Mouse (Mus musculus): ENCODE data around the gene Zc3h15.
"Not testable (repeated sequence)": the region's sequence is repeated elsewhere in the genome, so short reads cannot be mapped to it uniquely, and the experiment has no call there.

Gene Zc3h15

DNA sequence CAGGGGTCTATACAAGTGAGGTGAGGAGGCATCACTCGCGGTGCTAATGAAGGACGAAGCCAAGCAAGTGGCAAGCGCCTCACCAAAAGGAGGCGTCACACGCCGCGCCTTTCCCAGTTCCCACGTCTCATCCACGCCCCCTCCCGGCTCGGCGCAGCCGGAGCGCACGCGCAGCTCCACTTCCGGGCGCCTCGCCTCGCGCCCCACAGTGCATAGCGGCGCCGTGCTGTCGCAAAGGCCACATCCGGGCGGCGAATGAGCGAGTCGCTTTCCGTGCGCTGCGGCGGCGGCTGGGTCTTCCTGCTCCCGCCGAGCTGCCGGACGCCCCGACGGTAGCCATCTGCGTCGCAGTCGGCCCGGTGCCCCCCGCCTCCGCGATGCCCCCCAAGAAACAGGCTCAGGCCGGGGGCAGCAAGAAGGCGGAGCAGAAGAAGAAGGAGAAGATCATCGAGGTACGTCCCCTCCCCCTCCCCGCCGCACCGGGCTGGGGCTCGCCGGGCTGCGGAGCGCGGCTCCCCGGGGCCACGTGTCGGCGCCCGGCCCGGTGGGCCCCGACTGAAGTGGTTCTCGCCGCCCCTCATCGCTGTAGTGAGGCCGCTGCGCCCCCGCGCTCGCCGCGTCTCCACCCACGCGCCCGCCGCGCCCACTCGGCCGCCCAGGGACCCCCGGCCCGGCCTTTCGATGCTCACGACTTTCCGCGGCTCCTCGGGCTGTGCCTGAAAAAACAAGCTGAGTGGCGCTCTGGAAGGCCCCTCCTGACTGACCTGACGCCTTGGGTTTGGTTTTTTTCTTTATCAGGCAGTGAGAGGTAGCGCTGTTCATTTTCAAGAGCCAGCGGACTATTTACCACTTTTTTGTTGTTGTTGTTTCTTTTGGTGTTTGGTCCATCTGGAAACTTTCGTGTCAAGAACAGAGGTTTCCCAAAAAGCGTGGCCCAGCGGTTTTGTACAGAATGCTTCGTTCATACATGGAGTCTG, at the start of gene Zc3h15:
Zc3h15 (plus strand) TSS at position 160 of the 977 bp plus-strand sequence.
- DNase-seq (ENCODE audit: extremely low spot score) = peak; percentile 92

DNA sequence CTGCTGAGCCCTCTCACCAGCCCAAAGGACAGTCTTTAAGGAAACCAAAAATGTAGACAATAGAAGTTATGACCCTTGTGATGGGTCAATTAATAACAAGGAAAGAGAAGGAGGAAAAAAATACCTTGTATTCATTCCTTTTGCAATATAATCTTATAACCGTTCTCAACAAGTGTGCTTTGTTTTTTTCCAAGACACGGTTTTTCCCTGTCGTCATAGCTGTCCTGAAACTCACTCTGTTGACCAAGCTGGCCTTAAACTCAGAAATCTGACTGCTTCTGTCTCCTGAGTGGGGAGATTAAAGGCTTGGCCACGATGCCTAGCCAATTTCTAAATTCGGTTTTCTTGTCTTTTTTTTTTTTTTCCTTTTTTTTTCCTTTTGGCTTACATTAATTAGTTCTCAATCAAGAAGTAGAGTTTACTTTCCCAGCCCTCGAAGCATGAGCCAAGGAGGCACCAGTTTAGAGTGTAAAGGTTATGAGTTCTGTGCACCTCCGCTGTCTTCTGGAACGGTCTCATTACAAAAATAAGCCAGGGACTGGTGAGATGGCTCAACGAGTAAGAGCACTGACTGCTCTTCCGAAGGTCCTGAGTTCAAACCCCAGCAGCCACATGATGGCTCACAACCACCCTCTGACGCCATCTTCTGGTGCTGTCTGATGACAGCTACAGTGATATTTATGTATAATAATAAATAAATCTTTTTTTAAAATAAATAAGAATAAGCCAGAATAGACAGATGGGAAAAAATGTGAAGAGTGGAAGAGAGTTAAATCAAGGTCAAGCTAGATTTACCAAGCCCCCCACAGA, 23.5 kb upstream of the Zc3h15 start:
- no peak for DNase-seq (ENCODE audit: extremely low spot score)

DNA sequence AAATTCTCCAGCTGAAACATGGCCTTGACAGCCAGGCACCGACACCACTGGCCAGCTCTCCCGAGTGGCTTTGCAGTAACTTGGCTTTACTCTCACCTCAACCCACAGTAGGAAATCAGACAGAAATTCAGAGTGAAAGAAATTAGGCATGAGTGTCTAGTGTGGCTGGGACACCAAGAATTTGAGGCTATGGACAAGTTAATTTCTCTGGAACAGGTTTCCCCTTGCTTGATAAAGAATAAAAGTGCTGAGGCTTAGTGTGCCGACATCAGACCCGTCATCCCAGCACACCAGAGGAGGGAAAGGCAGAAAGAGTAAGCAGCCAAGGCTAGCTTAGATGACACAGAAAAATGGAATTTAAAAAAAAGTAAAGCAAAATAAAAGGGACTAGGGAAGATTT, 22.7 kb upstream of the Zc3h15 start:
- no peak for DNase-seq (ENCODE audit: extremely low spot score)

- no peak for DNase-seq (ENCODE audit: extremely low spot score)
These were observed 21.4 kb upstream of the Zc3h15 start for GRCm38 (mm10) chr2:83622792-83623191.

- DNase-seq (ENCODE audit: extremely low spot score) = no peak
These were observed 20.2 kb upstream of the Zc3h15 start for GRCm38 (mm10) chr2:83624045-83624444.

DNA sequence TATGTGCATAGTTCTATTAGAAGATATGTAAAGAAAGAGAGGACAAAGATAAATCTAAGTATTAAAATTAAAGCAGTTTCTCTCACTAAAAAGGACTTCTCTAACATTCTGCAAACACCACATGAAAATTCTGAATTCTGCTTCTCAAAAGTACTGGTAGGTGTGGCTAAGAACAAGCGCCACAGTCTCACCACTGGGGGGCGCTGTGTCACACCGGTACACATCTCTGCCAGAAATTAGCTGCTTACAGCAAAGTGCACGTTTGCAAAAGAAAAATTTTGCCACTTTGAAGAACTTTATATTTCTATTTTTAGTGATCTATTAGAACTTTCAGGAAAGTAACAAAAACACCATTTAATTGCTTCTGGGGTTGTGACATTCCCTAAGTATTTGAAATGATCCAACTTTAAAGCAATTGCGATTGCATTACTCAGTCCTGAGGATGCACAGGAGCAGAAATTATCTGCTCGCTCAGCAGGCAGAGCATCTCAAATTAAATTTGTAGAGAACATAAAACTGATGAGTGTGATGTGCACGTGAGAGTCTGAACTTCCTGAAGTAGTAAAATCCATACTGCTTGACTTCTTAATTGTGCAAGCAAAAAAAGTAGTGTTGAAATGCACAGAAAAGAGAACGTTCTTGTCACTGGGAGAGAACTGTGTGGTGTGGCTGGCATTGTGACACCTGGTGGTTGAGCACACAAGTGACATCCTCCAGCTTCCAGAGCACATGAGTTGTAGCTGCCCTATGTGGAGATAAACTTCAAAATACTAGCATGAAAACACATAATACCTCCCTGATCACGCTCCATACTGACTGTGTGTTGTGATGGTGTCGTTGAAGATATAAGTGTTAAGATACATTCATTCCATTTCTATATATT, 18.8 kb upstream of the Zc3h15 start:
- peak; percentile 73 for DNase-seq (ENCODE audit: extremely low spot score)

DNA sequence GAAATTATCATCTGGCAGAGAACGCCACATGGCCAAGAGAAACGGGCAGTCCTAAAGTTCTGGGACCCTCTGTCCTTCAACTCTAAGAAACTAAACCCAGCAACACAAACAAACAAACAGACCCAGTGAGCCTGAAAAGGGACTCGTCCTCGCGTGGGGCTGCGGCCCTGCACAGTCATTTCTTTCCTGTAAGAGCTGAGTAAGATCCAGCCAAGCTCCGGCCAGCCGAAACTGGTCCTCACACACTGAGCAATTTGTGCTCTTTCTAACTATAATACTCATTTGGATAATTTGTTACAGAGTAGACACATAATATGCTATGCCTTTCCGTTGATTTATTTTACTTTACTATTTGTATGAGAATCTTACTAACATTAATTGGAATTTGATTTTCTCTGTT, 17.4 kb upstream of the Zc3h15 start:
- DNase-seq (ENCODE audit: extremely low spot score) = no peak

GRCm38 (mm10) chr2:83627495-83627894, 16.7 kb upstream of the Zc3h15 start:
- no peak for DNase-seq (ENCODE audit: extremely low spot score)

GRCm38 (mm10) chr2:83627932-83628331, 16.3 kb upstream of the Zc3h15 start:
- no peak for DNase-seq (ENCODE audit: extremely low spot score)

DNA sequence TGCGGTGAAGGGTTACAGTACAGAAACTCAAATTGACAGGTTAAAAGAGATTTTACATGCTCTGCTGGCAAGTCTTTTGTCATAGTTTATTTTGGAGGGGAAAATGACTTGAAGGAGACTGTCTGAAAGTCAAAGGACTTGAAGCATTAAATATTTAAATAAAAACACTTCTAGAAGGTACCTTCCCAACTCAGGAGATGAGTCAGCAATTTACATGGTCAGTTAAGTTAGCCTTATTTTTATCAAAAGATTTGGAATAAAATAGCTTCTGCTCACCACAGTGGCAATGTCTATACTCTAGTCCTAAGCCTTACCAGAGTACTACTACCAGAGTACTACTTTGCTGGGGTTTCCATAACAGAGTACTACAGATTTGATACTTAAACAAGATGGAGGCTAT, 2.2 kb upstream of the Zc3h15 start:
- DNase-seq (ENCODE audit: extremely low spot score) = no peak

- DNase-seq (ENCODE audit: extremely low spot score) = no peak
These were observed 4.7 kb downstream of the Zc3h15 start for GRCm38 (mm10) chr2:83648916-83649315.

DNA sequence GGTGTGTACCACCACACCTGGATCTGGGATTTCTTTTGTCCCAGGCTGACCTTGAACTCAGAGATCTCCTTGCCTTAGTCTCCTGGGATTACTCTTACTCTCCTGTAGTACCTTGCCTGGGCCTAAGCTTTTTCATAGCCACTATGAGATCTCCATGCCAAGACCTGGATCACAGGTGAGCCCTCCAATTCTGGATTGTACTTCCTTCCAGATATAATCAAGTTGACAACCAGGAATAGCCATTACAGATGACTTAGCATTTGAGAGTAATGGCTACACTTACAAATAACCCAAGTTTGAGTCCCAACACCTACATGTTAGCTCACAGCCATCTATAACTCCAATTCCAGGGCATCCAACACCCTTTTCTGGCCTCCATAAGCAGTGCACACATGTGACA, 8.4 kb downstream of the Zc3h15 start:
- DNase-seq (ENCODE audit: extremely low spot score) = no peak

DNA sequence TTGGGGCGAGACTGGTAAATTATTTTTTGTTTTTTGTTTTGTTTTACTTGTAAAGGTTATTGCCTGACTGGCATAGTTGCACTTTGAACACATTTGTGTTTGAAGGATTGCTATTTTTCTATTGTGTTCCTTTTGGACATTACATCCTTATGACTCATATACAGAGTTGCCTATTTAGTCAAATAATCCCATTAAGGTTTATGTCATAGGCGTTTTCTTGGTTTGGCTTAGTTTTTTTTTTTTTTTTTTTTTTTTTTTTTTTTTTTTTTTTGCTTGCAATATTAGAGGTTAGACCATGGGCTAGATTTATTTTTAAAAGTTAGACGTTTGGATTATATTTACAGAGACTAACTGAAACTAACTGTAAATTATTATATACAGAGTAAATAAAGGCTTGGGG, 15.0 kb downstream of the Zc3h15 start:
- no peak for DNase-seq (ENCODE audit: extremely low spot score)

GRCm38 (mm10) chr2:83660114-83660513, 15.9 kb downstream of the Zc3h15 start:
- DNase-seq (ENCODE audit: extremely low spot score) = no peak

GRCm38 (mm10) chr2:83661351-83661750, 17.1 kb downstream of the Zc3h15 start:
- DNase-seq (ENCODE audit: extremely low spot score) = no peak

DNA sequence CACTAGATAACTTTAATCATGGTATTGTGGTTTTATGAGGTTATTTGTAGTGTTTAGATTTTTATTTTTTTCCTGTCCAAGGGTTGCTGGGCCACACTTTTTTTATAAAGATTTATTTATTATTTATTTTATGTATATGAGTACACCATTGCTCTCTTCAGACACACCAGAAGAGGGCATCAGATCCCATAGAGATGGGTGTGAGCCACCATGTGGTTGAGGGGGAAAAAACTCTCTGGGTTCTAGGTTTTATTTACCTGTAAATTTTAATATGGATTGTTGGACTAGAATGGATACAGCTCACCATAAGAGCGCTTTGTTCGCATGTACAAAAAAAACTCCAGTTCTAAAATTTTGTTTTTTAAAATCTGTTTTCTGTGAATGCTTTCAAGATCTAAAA, 20.8 kb downstream of the Zc3h15 start:
- not testable (repeated sequence) for DNase-seq (ENCODE audit: extremely low spot score)

GRCm38 (mm10) chr2:83667430-83667829, 23.2 kb downstream of the Zc3h15 start:
- DNase-seq (ENCODE audit: extremely low spot score) = no peak

DNA sequence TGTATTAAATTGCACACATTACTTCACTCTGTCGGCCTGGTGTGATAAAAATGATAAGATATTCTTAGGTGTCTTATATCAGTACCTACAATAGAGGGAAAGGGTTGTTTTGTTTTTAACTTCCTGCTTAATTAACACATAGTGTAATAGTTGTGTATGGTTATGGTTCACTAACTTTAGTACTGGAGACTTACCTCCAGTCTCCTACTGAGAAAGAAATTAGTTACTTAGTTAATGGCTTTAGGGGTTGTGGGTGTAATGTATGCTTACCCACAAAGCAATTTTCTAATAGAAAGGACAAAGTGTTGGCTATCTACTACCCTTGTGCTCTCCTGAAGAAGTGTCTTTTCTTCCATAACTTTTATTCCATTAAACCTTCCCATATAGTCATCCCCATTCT, 23.8 kb downstream of the Zc3h15 start:
- DNase-seq (ENCODE audit: extremely low spot score) = no peak

DNA sequence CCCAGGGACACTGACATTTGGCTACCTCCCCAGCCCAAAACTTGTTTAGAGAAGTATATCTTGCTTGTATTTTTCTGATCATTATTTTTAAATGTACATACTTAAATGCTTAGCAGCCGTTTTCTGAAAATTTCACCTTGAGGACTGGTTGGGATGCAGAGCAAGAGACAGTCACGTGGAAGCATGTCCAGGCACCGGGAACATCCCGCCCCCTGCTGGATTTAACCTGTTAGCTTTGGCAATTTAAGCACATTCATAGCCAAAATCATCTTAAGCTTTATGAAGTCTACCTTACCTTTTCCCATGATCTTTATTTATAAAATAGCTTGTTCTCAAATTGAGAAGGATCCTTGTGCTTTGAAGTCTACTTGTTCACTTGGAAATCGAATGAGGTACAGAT, 25.8 kb downstream of the Zc3h15 start:
- DNase-seq (ENCODE audit: extremely low spot score) = no peak

- no peak for DNase-seq (ENCODE audit: extremely low spot score)
These were observed 27.6 kb downstream of the Zc3h15 start for GRCm38 (mm10) chr2:83671843-83672242.

DNA sequence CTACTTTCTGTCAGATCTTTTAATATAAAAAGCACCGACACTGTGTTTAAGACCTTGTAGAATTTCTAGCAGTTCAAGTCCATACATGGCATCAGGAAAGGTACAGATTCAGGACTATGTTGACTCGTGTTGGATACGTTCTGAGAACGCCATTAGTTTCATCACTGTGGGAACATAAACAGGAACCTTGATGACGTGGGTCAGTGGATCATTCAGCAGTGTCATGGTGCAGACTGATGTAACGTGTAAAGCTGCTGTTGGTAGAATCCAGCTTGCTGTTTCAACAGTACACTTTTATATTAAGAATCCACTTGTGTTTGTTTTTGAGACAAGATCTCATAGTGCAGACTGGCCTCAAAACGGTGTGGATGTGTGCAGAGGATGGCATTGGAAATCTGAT, 28.8 kb downstream of the Zc3h15 start:
- no peak for DNase-seq (ENCODE audit: extremely low spot score)

GRCm38 (mm10) chr2:83673843-83674242, 29.6 kb downstream of the Zc3h15 start:
- DNase-seq (ENCODE audit: extremely low spot score) = no peak

All from embryo, embryonic 9.5 days (tissue).